Mouse (Mus musculus): ENCODE measurements around the gene Fam53b. TPM values are rescaled to one million over a fixed set of nuclear protein-coding genes. Genes with fewer than 3 reads are reported as not detected.

Fam53b gene
- polyA plus RNA-seq, 1 experiment from 2014 or later = 13.6 TPM

DNA sequence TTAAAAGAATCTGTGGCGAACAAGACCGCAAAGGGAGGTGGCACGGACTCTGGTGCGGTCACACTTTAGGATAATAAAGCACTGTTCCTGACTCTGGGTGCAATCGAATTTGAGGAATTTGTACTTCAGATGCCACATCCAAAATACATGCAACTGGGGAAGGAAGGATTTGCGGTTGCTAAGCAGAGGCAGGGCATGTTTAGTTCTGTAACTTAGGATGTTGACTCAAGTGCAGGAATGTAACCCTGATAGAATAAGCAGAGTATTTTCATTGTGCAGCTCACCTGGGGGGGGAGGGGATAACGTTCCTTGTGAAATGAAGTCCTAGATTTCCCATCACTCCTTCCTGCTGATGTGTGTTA is 384 bp upstream of the Fam53b start:
- Histone ChIP-seq H3K27ac (ENCODE audit: low read length) (peak overlapping the region; percentile 77), H3K4me1 (ENCODE audit: control insufficient read depth, insufficient read depth, low read length) (peaks cover 30% of the 10 kb centered on the region), H3K36me3 (ENCODE audit: control insufficient read depth, insufficient read depth, low read length) (no peaks in the 10 kb centered on the region), H3K27me3 (ENCODE audit: control insufficient read depth, insufficient read depth, low read depth, low read length) (no peaks in the 10 kb centered on the region), H3K9me3 (replicated peaks; ENCODE audit: control insufficient read depth, low read length, poor library complexity, severe bottlenecking) (no peaks in the 10 kb centered on the region), H3K4me3 (ENCODE audit: low read depth, low read length) (peak overlapping the region; percentile 67), H3K4me2 (ENCODE audit: low read length) (peak overlapping the region; percentile 96), H3K9ac (ENCODE audit: low read depth, low read length) (peak overlapping the region; percentile 73)
- WGBS = 1% methylated on average over 7 of the region's 7 CpGs
- ATAC-seq = no peak

DNA sequence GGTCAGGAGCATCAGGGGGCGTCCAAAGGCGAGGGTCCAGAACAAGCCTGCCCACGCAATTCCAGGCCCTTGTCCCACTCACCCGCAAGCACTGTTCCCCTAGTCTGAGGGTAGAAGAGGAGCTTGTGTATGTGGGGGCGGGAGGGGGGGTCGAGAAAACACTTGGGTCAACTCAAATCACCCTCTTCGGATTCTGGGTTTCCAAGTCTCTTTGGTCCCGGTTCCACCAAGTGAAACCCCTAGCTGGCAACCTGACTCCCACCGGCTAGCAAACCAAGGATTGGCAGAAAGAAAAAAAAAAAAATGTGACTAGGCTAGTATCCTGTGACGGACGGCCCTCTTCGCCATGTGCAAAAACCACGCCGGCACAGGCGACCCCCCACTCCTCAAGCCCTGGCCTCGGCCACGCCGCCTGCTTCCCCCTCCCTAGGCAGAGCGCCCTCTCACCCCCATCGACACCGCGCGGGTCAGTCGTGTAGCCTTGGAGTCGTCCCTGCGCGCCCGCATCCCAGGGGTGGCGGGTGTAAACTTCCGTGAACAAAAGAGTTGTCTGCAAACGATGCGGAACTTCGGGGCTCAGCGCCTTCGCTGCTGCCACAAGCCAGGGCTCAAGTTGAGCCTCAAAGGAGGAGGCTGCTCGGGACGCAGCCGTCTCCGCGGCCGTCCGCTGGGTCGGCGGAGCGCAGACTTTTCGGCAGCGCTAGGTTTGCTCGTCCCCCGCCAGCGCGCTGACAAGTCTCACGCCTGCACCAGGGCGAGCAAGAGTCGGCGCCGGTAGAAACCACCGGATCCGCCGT is 869 bp downstream of the Fam53b start:
- Histone ChIP-seq H3K9ac (ENCODE audit: low read depth, low read length) (peak overlapping the region; percentile 73), H3K27me3 (ENCODE audit: control insufficient read depth, insufficient read depth, low read depth, low read length) (no peaks in the 10 kb centered on the region), H3K9me3 (replicated peaks; ENCODE audit: control insufficient read depth, low read length, poor library complexity, severe bottlenecking) (no peaks in the 10 kb centered on the region), H3K4me2 (ENCODE audit: low read length) (peak overlapping the region; percentile 96), H3K4me3 (ENCODE audit: low read depth, low read length) (peak overlapping the region; percentile 67), H3K4me1 (ENCODE audit: control insufficient read depth, insufficient read depth, low read length) (peaks cover 41% of the 10 kb centered on the region), H3K27ac (ENCODE audit: low read length) (peak overlapping the region; percentile 77), H3K36me3 (ENCODE audit: control insufficient read depth, insufficient read depth, low read length) (no peaks in the 10 kb centered on the region)
- peak; percentile 61 for ATAC-seq
- WGBS = under 1% methylated on average over 59 of the region's 59 CpGs

DNA sequence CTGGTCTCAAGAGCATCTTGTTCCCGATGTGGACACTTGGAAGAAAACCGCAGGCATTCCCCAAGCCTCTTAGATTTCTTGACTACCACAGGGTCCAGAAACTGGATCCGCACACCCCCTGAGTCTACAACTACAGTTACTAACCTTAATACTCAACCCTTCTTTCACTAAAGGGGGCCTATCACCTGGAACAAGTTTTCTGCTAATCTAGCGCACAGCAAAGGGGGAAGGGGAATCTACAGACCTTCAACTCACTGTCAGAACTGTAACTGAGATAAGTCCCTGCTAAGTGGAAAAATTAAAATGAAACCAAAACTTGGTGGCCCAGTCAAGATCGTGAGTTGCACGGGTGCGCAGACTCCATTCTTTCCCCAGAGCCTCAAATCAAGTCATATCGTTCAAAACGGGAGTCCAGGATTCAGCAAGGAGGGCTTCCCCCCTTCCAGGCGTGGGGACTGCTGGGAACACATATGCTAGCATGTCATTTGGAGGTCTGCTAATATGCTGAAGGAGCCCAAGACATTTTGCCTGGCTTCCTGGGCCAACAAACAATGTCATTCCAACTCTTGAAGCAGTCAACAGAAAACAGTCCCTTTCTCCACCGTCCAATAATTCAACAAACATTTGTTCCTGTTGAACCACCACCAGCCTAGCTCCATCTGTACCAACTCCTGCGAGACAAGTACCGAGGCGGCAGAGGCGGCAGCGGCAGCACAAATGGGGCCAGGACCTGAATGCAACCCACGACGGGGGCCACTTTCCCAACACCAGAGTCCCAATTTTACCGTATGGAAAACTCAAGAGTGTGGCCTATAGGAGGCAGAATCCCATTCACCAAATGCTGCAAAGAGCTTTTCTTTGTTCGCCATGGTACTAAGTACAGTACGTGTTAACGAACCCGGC is 1.7 kb downstream of the Fam53b start:
- Histone ChIP-seq H3K27ac (ENCODE audit: low read length) (peak overlapping the region; percentile 77), H3K4me2 (ENCODE audit: low read length) (peak overlapping the region; percentile 96)
- WGBS = 15% methylated on average over 23 of the region's 23 CpGs

GRCm38 (mm10) chr7:132810879-132811278 is 2.8 kb downstream of the Fam53b start:
- WGBS = 61% methylated on average over 1 of the region's 1 CpGs
- Histone ChIP-seq H3K4me1 (ENCODE audit: control insufficient read depth, insufficient read depth, low read length) (peaks cover 60% of the 10 kb centered on the region), H3K27me3 (ENCODE audit: control insufficient read depth, insufficient read depth, low read depth, low read length) (no peaks in the 10 kb centered on the region), H3K9me3 (replicated peaks; ENCODE audit: control insufficient read depth, low read length, poor library complexity, severe bottlenecking) (no peaks in the 10 kb centered on the region), H3K27ac (ENCODE audit: low read length) (no peak overlapping the region), H3K4me2 (ENCODE audit: low read length) (no peak overlapping the region), H3K36me3 (ENCODE audit: control insufficient read depth, insufficient read depth, low read length) (no peaks in the 10 kb centered on the region), H3K9ac (ENCODE audit: low read depth, low read length) (no peak overlapping the region), H3K4me3 (ENCODE audit: low read depth, low read length) (no peak overlapping the region)
- ATAC-seq = peak; percentile 22; the same call in 1 of the 2 replicates

More for the DNA sequence above, 1.7 kb downstream of the Fam53b start:
- Histone ChIP-seq H3K27me3 (ENCODE audit: control insufficient read depth, insufficient read depth, low read depth, low read length) (no peaks in the 10 kb centered on the region), H3K4me1 (ENCODE audit: control insufficient read depth, insufficient read depth, low read length) (peaks cover 49% of the 10 kb centered on the region), H3K9me3 (replicated peaks; ENCODE audit: control insufficient read depth, low read length, poor library complexity, severe bottlenecking) (no peaks in the 10 kb centered on the region), H3K36me3 (ENCODE audit: control insufficient read depth, insufficient read depth, low read length) (no peaks in the 10 kb centered on the region), H3K4me3 (ENCODE audit: low read depth, low read length) (peak overlapping the region; percentile 67), H3K9ac (ENCODE audit: low read depth, low read length) (peak overlapping the region; percentile 73)
- no peak for ATAC-seq

- peaks cover 62% of the 10 kb centered on the region for H3K4me1 ChIP-seq (ENCODE audit: control insufficient read depth, insufficient read depth, low read length)
- ATAC-seq = no peak
- no peak overlapping the region for H3K4me3 ChIP-seq (ENCODE audit: low read depth, low read length)
- 17% methylated on average over 6 of the region's 6 CpGs for WGBS
- H3K9ac ChIP-seq (ENCODE audit: low read depth, low read length) = no peak overlapping the region
- no peaks in the 10 kb centered on the region for H3K36me3 ChIP-seq (ENCODE audit: control insufficient read depth, insufficient read depth, low read length)
- H3K4me2 ChIP-seq (ENCODE audit: low read length) = no peak overlapping the region
- H3K27me3 ChIP-seq (ENCODE audit: control insufficient read depth, insufficient read depth, low read depth, low read length) = no peaks in the 10 kb centered on the region
- H3K9me3 ChIP-seq (replicated peaks; ENCODE audit: control insufficient read depth, low read length, poor library complexity, severe bottlenecking) = no peaks in the 10 kb centered on the region
- no peak overlapping the region for H3K27ac ChIP-seq (ENCODE audit: low read length)
Observed at GRCm38 (mm10) chr7:132810368-132810767, 3.3 kb downstream of the Fam53b start.

GRCm38 (mm10) chr7:132809721-132810120 is 4.0 kb downstream of the Fam53b start:
- H3K9ac ChIP-seq (ENCODE audit: low read depth, low read length) = peak overlapping the region; percentile 23; the same call in 1 of the 2 replicates
- peaks cover 62% of the 10 kb centered on the region for H3K4me1 ChIP-seq (ENCODE audit: control insufficient read depth, insufficient read depth, low read length)
- H3K27ac ChIP-seq (ENCODE audit: low read length) = peak overlapping the region; percentile 39; the same call in 1 of the 2 replicates

GRCm38 (mm10) chr7:132808841-132809682 is 4.6 kb downstream of the Fam53b start:
- H3K9me3 ChIP-seq (replicated peaks; ENCODE audit: control insufficient read depth, low read length, poor library complexity, severe bottlenecking) = no peaks in the 10 kb centered on the region
- H3K9ac ChIP-seq (ENCODE audit: low read depth, low read length) = peak overlapping the region; percentile 23; the same call in 1 of the 2 replicates
- H3K4me1 ChIP-seq (ENCODE audit: control insufficient read depth, insufficient read depth, low read length) = peaks cover 60% of the 10 kb centered on the region
- H3K4me2 ChIP-seq (ENCODE audit: low read length) = peak overlapping the region; percentile 38
- 0 out of 2 replicates have a peak, but pooled peaks have one; percentile 3 for ATAC-seq
- H3K27ac ChIP-seq (ENCODE audit: low read length) = peak overlapping the region; percentile 70
- whole genome bisulfite sequencing = 1% methylated on average over 20 of the region's 20 CpGs
- no peaks in the 10 kb centered on the region for H3K36me3 ChIP-seq (ENCODE audit: control insufficient read depth, insufficient read depth, low read length)
- no peaks in the 10 kb centered on the region for H3K27me3 ChIP-seq (ENCODE audit: control insufficient read depth, insufficient read depth, low read depth, low read length)
- no peak overlapping the region for H3K4me3 ChIP-seq (ENCODE audit: low read depth, low read length)

More at GRCm38 (mm10) chr7:132809721-132810120, 4.0 kb downstream of the Fam53b start:
- H3K36me3 ChIP-seq (ENCODE audit: control insufficient read depth, insufficient read depth, low read length) = no peaks in the 10 kb centered on the region
- peak overlapping the region; percentile 38 for H3K4me2 ChIP-seq (ENCODE audit: low read length)
- H3K9me3 ChIP-seq (replicated peaks; ENCODE audit: control insufficient read depth, low read length, poor library complexity, severe bottlenecking) = no peaks in the 10 kb centered on the region
- H3K27me3 ChIP-seq (ENCODE audit: control insufficient read depth, insufficient read depth, low read depth, low read length) = no peaks in the 10 kb centered on the region
- no peak overlapping the region for H3K4me3 ChIP-seq (ENCODE audit: low read depth, low read length)
- ATAC-seq = no peak
- 31% methylated on average over 6 of the region's 6 CpGs for WGBS

DNA sequence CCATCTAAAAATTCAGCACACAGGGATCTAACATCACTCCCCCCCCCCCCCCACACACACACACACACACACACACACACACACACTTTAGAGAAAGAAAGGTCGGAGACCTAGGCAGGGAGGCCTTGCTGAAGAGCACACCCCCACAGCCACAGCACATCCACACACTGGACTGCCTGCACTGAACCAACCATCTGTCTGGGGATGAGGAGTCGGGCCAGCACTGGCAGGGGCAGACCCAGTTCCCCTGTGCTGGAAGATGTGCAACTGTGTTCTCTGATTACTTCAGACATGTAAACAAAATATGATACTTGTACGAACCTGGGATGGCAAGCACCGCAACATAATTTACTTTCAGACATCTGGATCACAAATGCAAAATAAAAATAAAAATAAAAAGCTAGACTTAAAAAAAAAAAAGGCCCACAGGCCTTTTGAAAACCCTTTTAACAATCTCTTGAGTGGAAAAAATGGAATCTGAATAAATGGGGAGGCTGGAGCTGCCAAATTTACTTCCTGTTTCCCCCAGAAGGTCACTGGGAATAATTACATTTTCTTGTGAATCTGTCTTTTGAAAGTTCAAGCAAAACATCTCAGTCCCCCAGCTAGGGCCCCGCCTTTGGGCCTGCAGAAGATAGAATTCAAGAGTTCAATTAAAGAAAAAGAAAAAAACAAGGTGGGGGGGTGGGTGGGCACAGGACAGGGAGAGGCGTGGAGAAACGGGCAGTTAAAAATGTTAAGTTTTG is 5.5 kb downstream of the Fam53b start:
- H3K4me1 ChIP-seq (ENCODE audit: control insufficient read depth, insufficient read depth, low read length) = peaks cover 58% of the 10 kb centered on the region
- H3K9ac ChIP-seq (ENCODE audit: low read depth, low read length) = no peak overlapping the region
- H3K4me2 ChIP-seq (ENCODE audit: low read length) = peak overlapping the region; percentile 38; the same call in 1 of the 2 replicates
- no peaks in the 10 kb centered on the region for H3K27me3 ChIP-seq (ENCODE audit: control insufficient read depth, insufficient read depth, low read depth, low read length)
- peak overlapping the region; percentile 70 for H3K27ac ChIP-seq (ENCODE audit: low read length)
- H3K9me3 ChIP-seq (replicated peaks; ENCODE audit: control insufficient read depth, low read length, poor library complexity, severe bottlenecking) = no peaks in the 10 kb centered on the region
- ATAC-seq = no peak
- no peak overlapping the region for H3K4me3 ChIP-seq (ENCODE audit: low read depth, low read length)
- no peaks in the 10 kb centered on the region for H3K36me3 ChIP-seq (ENCODE audit: control insufficient read depth, insufficient read depth, low read length)
- 58% methylated on average over 7 of the region's 7 CpGs for WGBS

All from midbrain, embryonic 16.5 days (tissue).